Mouse (Mus musculus) MEL (cell line): ENCODE measurements at regions not wholly inside any gene's neighbourhood (a gene's known extent, or its start where the extent isn't known, plus 50 kb on each side); places are given as distances from the start of the nearest gene placed in this dataset.

Experiments used
- DNase-seq: peaks from one replicate; pipeline ENCODE4 v3.0.0; 2011; ENCODE audit warnings: low read depth, low spot score
- H3K27ac ChIP-seq: 2 replicates; pipeline ENCODE4 v1.5.1; 2012; ENCODE audit warnings: low read depth, mild to moderate bottlenecking, control low read depth, low read length, moderate library complexity; ENCODE audit not compliant: control insufficient read depth
- H3K27me3 ChIP-seq, 2 experiments: fragments of 150-350 bp in 1 of 2; sonication (generic) in 1 of 2; 2 replicates each; pipeline ENCODE4 v1.6.1; 2012; ENCODE audit warnings: low read length in 2 of 2, mild to moderate bottlenecking in 2 of 2, improper control_type of control experiment in 1 of 2, moderate library complexity in 1 of 2; ENCODE audit not compliant: insufficient read depth in 2 of 2, control insufficient read depth in 1 of 2
- H3K36me3 ChIP-seq, 2 experiments: 2 replicates each; pipeline ENCODE4 v1.6.1; 2012 to 2014; ENCODE audit warnings: low read length in 2 of 2, improper control_type of control experiment in 1 of 2, inconsistent platforms in 1 of 2, mild to moderate bottlenecking in 1 of 2; ENCODE audit not compliant: insufficient read depth in 2 of 2, control insufficient read depth in 1 of 2
- H3K4me1 ChIP-seq, 2 experiments: fragments of 150-350 bp in 1 of 2; sonication (generic) in 1 of 2; 2 replicates each; pipeline ENCODE4 v1.6.1; 2012; ENCODE audit warnings: low read length in 2 of 2, improper control_type of control experiment in 1 of 2, mild to moderate bottlenecking in 1 of 2; ENCODE audit not compliant: insufficient read depth in 2 of 2, control insufficient read depth in 1 of 2
- H3K4me3 ChIP-seq, 2 experiments: fragments of 150-350 bp in 1 of 2; sonication (generic) in 1 of 2; 2 replicates each; pipeline ENCODE4 v1.5.1; 2012; ENCODE audit warnings: low read depth in 2 of 2, low read length in 2 of 2, mild to moderate bottlenecking in 2 of 2, moderate library complexity in 2 of 2, control low read depth in 1 of 2, improper control_type of control experiment in 1 of 2; ENCODE audit not compliant: control insufficient read depth in 1 of 2, insufficient read depth in 1 of 2
- H3K79me2 ChIP-seq: 2 replicates; pipeline ENCODE4 v1.6.1; 2012; ENCODE audit warnings: mild to moderate bottlenecking, low read length, moderate library complexity; ENCODE audit not compliant: control insufficient read depth, poor library complexity, insufficient read depth
- H3K9ac ChIP-seq: 2 replicates; pipeline ENCODE4 v1.6.1; 2012; ENCODE audit warnings: low read depth, mild to moderate bottlenecking, control low read depth, low read length, moderate library complexity; ENCODE audit not compliant: control insufficient read depth, poor library complexity, severe bottlenecking
- H3K9me3 ChIP-seq: fragments of 150-350 bp; sonication (generic); replicated peaks from 2 replicates; pipeline ENCODE4 v1.6.1; 2012; ENCODE audit warnings: mild to moderate bottlenecking, low read length, improper control_type of control experiment, moderate library complexity; ENCODE audit not compliant: insufficient read depth
- BHLHE40 ChIP-seq: IDR thresholded peaks from 2 replicates; pipeline ENCODE4 v1.6.1; 2012; ENCODE audit warnings: low read depth, mild to moderate bottlenecking, inconsistent platforms, low read length, improper control_type of control experiment, borderline replicate concordance
- CHD2 ChIP-seq: IDR thresholded peaks from 2 replicates; pipeline ENCODE4 v1.6.1; 2011; ENCODE audit warnings: low read length, improper control_type of control experiment
- E2F4 ChIP-seq: IDR thresholded peaks from 2 replicates; pipeline ENCODE4 v1.6.1; 2011; ENCODE audit warnings: low read depth, low read length, improper control_type of control experiment, borderline replicate concordance
- ETS1 ChIP-seq: IDR thresholded peaks from 2 replicates; pipeline ENCODE4 v1.6.1; 2012; ENCODE audit warnings: low read depth, mild to moderate bottlenecking, inconsistent platforms, low read length, improper control_type of control experiment, moderate library complexity
- GABPA ChIP-seq: IDR thresholded peaks from 2 replicates; pipeline ENCODE4 v1.6.1; 2012; ENCODE audit warnings: low read depth, mild to moderate bottlenecking, inconsistent platforms, low read length, improper control_type of control experiment, moderate library complexity
- HCFC1 ChIP-seq: IDR thresholded peaks from 2 replicates; pipeline ENCODE4 v1.6.1; 2012; ENCODE audit warnings: low read depth, mild to moderate bottlenecking, inconsistent platforms, low read length, improper control_type of control experiment, moderate library complexity
- JUND ChIP-seq: IDR thresholded peaks from 2 replicates; pipeline ENCODE4 v1.6.1; 2011; ENCODE audit warnings: low read depth, mild to moderate bottlenecking, improper control_type of control experiment, low read length
- KAT2A ChIP-seq: conservative IDR thresholded peaks from 2 replicates; pipeline ENCODE4 v1.6.1; 2012; ENCODE audit warnings: low read depth, low read length, improper control_type of control experiment, inconsistent platforms
- MEF2A ChIP-seq: IDR thresholded peaks from 2 replicates; pipeline ENCODE4 v1.6.1; 2014; ENCODE audit warnings: low read depth, mild to moderate bottlenecking, inconsistent platforms, low read length, improper control_type of control experiment; ENCODE audit not compliant: poor library complexity, insufficient replicate concordance, severe bottlenecking; ENCODE audit errors: extremely low read depth
- MXI1 ChIP-seq: IDR thresholded peaks from 2 replicates; pipeline ENCODE4 v1.6.1; 2011; ENCODE audit warnings: mild to moderate bottlenecking, low read depth, low read length, improper control_type of control experiment
- MYC ChIP-seq: IDR thresholded peaks from 2 replicates; pipeline ENCODE4 v1.6.1; 2011; ENCODE audit warnings: low read depth, mild to moderate bottlenecking, low read length, improper control_type of control experiment, moderate library complexity
- NRF1 ChIP-seq: IDR thresholded peaks from 2 replicates; pipeline ENCODE4 v1.6.1; 2014; ENCODE audit warnings: low read depth, mild to moderate bottlenecking, inconsistent platforms, low read length, improper control_type of control experiment, moderate library complexity; ENCODE audit not compliant: poor library complexity, insufficient read depth, severe bottlenecking
- POLR2AphosphoS5 ChIP-seq: IDR thresholded peaks from 2 replicates; pipeline ENCODE4 v1.6.1; 2012; ENCODE audit warnings: low read depth, borderline replicate concordance, mild to moderate bottlenecking, inconsistent platforms, low read length, moderate library complexity, mixed read lengths
- RAD21 ChIP-seq: IDR thresholded peaks from 2 replicates; pipeline ENCODE4 v1.6.1; 2011; ENCODE audit warnings: mild to moderate bottlenecking, low read depth, low read length, improper control_type of control experiment
- SIN3A ChIP-seq: IDR thresholded peaks from 2 replicates; pipeline ENCODE4 v1.6.1; 2012; ENCODE audit warnings: low read length, improper control_type of control experiment, inconsistent platforms
- TAL1 ChIP-seq: IDR thresholded peaks from 2 replicates; pipeline ENCODE4 v1.6.1; 2012; ENCODE audit warnings: mild to moderate bottlenecking, inconsistent platforms, low read length, moderate library complexity, mixed read lengths
- TBP ChIP-seq: IDR thresholded peaks from 2 replicates; pipeline ENCODE4 v1.8.0; 2011; ENCODE audit warnings: low read depth, low read length, improper control_type of control experiment
- USF2 ChIP-seq, 2 experiments: IDR thresholded peaks; 2 replicates each; pipeline ENCODE4 v1.6.1; 2011 to 2012; ENCODE audit warnings: improper control_type of control experiment in 2 of 2, low read length in 2 of 2, borderline replicate concordance in 1 of 2, inconsistent platforms in 1 of 2, low read depth in 1 of 2, mild to moderate bottlenecking in 1 of 2; ENCODE audit not compliant: insufficient read depth in 1 of 2
- ZC3H11A ChIP-seq: IDR thresholded peaks from 2 replicates; pipeline ENCODE4 v1.6.1; 2012; ENCODE audit warnings: low read depth, mild to moderate bottlenecking, inconsistent platforms, low read length, improper control_type of control experiment
- ZKSCAN1 ChIP-seq: IDR thresholded peaks from 2 replicates; pipeline ENCODE4 v1.6.1; 2012; ENCODE audit warnings: low read depth, mild to moderate bottlenecking, inconsistent platforms, low read length, improper control_type of control experiment, moderate library complexity
- ZMIZ1 ChIP-seq: IDR thresholded peaks from 2 replicates; pipeline ENCODE4 v1.6.1; 2012; ENCODE audit warnings: low read depth, mild to moderate bottlenecking, inconsistent platforms, low read length, improper control_type of control experiment, moderate library complexity
- ZNF384 ChIP-seq: IDR thresholded peaks from 2 replicates; pipeline ENCODE4 v1.6.1; 2012; ENCODE audit warnings: low read depth, mild to moderate bottlenecking, inconsistent platforms, low read length, improper control_type of control experiment

DNA sequence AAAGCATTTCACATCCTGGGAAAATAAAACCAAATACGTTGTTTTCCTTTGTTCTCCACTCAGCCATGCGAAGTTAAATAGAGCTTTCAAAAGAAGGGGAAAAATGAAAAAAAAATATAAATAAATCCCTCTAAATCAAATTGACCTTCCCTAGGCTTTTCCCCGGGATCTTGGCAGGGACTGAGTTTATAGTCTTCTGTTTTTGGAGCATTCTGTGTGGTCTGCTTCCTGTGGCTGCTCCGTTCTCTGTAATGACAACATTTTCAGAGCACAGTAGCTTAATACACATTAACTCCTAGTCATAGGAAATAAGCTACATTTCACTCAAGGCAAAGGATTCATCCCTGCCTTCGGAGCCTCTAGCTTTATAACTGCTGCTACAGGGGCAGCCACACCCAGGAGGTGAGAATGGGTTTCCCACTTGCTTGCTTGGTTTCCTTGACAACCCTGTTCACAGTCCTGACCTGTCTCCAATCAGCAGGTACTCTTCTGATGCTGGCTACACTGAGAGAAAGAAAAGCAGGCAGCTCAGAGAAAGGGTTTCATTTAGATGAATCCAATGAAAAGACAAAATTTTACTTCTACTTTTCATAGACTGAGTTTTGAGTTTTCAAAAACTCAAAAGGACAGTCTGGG lies 51.9 kb upstream of the Dkk2 start:
- H3K9me3 ChIP-seq: no peaks in the 10 kb centered on the region
- H3K27ac ChIP-seq: no peak overlapping the region
- H3K4me3 ChIP-seq: no peak overlapping the region
- H3K36me3 ChIP-seq: no peaks in the 10 kb centered on the region
- no peaks in the 10 kb centered on the region for H3K79me2 ChIP-seq
- no peak for DNase-seq
- TF ChIP-seq MXI1: no peak
- no peak for TF ChIP-seq RAD21
- TF ChIP-seq GABPA: no peak
- no peak for TF ChIP-seq SIN3A
- no peak for TF ChIP-seq ZC3H11A
- TF ChIP-seq POLR2AphosphoS5: no peak
- no peak for TF ChIP-seq E2F4
- no peak for TF ChIP-seq HCFC1
- no peak for TF ChIP-seq ZMIZ1
- TF ChIP-seq KAT2A: no peak
- no peak for TF ChIP-seq ZKSCAN1
- TF ChIP-seq ZNF384: no peak
- no peak for TF ChIP-seq ETS1
- no peak for TF ChIP-seq CHD2
- no peak for TF ChIP-seq TBP
- TF ChIP-seq, all 39 proteins: peak for 0
- Histone ChIP-seq H3K4me1 (no peaks in the 10 kb centered on the region), H3K9ac (no peak overlapping the region), H3K27me3 (no peaks in the 10 kb centered on the region)

DNA sequence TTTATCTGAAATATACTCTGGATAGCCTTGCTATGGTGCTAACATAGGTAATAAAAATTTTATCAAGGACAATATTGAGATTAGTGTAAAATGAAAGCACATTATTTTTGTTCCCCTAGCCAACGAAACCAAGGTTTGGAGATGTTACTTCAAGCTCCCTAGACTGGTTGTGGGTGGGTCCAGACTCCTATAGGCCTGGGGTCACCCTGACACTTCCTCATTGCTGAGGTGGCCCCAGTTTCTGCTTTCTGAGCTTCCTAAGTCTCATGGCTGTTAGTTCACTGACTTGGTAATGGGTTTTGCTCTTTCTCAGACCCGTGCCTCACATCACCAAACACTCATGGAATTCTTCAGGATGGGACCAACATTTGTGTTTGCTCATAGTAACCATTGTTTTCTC lies 49.9 kb upstream of the Dkk2 start:
- Histone ChIP-seq H3K4me1 (no peaks in the 10 kb centered on the region), H3K4me3 (no peak overlapping the region)
- TF ChIP-seq USF2 (IDR thresholded peaks at IDR 0.05; ENCODE audit: borderline replicate concordance in 1 of 2, insufficient read depth in 1 of 2, low read depth in 1 of 2, low read length in 2 of 2) (no peak), MEF2A (no peak), ZNF384 (no peak), TAL1 (no peak), JUND (no peak), TBP (no peak), BHLHE40 (no peak), MYC (no peak), KAT2A (no peak), E2F4 (no peak), POLR2AphosphoS5 (no peak), NRF1 (no peak)
- TF ChIP-seq, all 39 proteins: peak for 0
- H3K27ac ChIP-seq: no peak overlapping the region
- no peak overlapping the region for H3K9ac ChIP-seq
- no peaks in the 10 kb centered on the region for H3K79me2 ChIP-seq
- H3K27me3 ChIP-seq: no peaks in the 10 kb centered on the region
- H3K9me3 ChIP-seq: no peaks in the 10 kb centered on the region
- no peak for DNase-seq
- no peaks in the 10 kb centered on the region for H3K36me3 ChIP-seq
